Comparison of ENCODE assay signal across 9 mouse cellular contexts in the genomic region with DNA sequence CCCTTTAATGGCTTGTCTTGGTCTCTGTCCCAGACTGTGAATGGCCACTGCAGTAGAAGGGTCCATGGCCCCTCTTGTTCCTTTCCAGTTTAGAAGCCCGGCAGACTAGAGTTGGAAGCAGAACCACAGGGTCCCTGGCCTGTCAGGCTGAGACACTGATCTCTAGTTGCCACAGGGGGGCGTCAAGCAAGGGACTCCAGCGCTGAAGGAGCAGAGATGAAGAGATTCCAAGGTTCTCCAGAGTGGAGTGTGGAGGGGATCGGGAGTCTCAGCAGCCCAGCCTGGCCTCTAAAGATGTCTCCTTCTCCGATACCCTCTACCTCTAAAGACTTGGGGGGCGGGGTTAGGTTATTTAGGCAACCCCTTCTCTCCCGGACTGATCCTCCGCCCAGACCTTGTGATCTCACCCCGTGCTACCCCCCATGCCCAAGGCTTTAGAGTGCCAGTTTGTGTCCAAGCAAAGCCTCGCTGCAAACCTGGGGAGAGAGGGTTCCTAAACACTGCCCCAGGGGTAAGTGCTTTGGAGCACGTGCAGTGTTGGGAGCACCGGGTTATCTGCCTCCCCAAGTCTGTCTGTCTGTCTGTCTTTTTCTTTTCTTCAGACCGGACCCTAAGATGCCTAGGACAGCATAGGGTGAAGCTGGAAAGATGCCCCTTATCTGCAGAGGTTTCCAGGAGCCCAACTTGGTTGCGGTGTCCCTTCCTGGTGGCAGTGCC. TPM values are rescaled to one million over a fixed set of nuclear protein-coding genes. Genes with fewer than 3 reads are reported as not detected.
A peak's percentile ranks its signal among the peaks of the same experiment; 100 is the strongest.
DNase-seq lines count a peak whose midpoint lies in the region; ATAC-seq lines count a peak whose summit lies in the region.
"Had no signal": no experiment of that assay in that cellular context is flagged by ENCODE, and none has a peak within 500 bp of the region (broad histone marks: within the 10 kb centered on the region; RNA-seq: fewer than 3 reads in every experiment).

No protein-coding gene starts in this region.

- no peaks in the 10 kb centered on the region for H3K9me3 ChIP-seq in heart, embryonic 15.5 days (replicated peaks)
- H3K9me3 ChIP-seq in forebrain, embryonic 16.5 days (ENCODE audit: control insufficient read depth, low read length), result no peaks in the 10 kb centered on the region
- no peaks in the 10 kb centered on the region for H3K9me3 ChIP-seq in liver, embryonic 13.5 days (replicated peaks)

- intact Hi-C loops in heart, postnatal 36 days (cut with DNase I), result no loop called here
- intact Hi-C loops in gastrocnemius, postnatal 14 days (cut with DNase I; ENCODE audit: low total_unique reads), result no loop called here

- peaks cover 85% of the 10 kb centered on the region for H3K27me3 ChIP-seq in heart, embryonic 15.5 days
- H3K27me3 ChIP-seq in forebrain, embryonic 16.5 days (replicated peaks; ENCODE audit: control insufficient read depth, insufficient read depth, low read length), result peaks cover 8% of the 10 kb centered on the region; the same call in 1 of the 2 replicates
- peaks cover 78% of the 10 kb centered on the region for H3K27me3 ChIP-seq in liver, embryonic 13.5 days

- H3K9ac ChIP-seq in heart, embryonic 15.5 days, result no peak overlapping the region
- peak overlapping the region; percentile 78 for H3K9ac ChIP-seq in forebrain, embryonic 16.5 days (replicated peaks; ENCODE audit: low read depth, low read length)
- H3K9ac ChIP-seq in liver, embryonic 13.5 days, result no peak overlapping the region

- peak overlapping the region; percentile 60 for H3K4me3 ChIP-seq in heart, embryonic 15.5 days
- H3K4me3 ChIP-seq in forebrain, embryonic 16.5 days (replicated peaks; ENCODE audit: low read length), result peak overlapping the region; percentile 74
- H3K4me3 ChIP-seq in liver, embryonic 13.5 days (replicated peaks), result peak overlapping the region; percentile 37; the same call in 1 of the 2 replicates

- peak overlapping the region; percentile 92 for H3K4me2 ChIP-seq in heart, embryonic 15.5 days
- H3K4me2 ChIP-seq in forebrain, embryonic 16.5 days (ENCODE audit: low read length), result peak overlapping the region; percentile 90
- H3K4me2 ChIP-seq in liver, embryonic 13.5 days, result peak overlapping the region; percentile 63; the same call in 1 of the 2 replicates

- ATAC-seq in heart, embryonic 15.5 days (replicated peaks; ENCODE audit: insufficient number of reproducible peaks, insufficient read depth, low FRiP score, low read depth), result no peak
- ATAC-seq in forebrain, embryonic 16.5 days, result no peak
- ATAC-seq in liver, embryonic 13.5 days (ENCODE audit: low read depth), result no peak
- no peak for ATAC-seq in megakaryocyte, adult 5-6 weeks (ENCODE audit: poor library complexity, severe bottlenecking)
- ATAC-seq: Patski had no signal

- WGBS in heart, embryonic 15.5 days, result 3% methylated on average over 14 of the region's 14 CpGs
- 3% methylated on average over 14 of the region's 14 CpGs for WGBS in forebrain, embryonic 16.5 days
- 5% methylated on average over 14 of the region's 14 CpGs for WGBS in liver, embryonic 13.5 days (ENCODE audit: insufficient replicate concordance)

- H3K4me1 ChIP-seq in heart, embryonic 15.5 days (replicated peaks), result peaks cover 33% of the 10 kb centered on the region
- H3K4me1 ChIP-seq in forebrain, embryonic 16.5 days (replicated peaks; ENCODE audit: control insufficient read depth, insufficient read depth, low read length), result peaks cover 46% of the 10 kb centered on the region
- peaks cover 28% of the 10 kb centered on the region for H3K4me1 ChIP-seq in liver, embryonic 13.5 days (replicated peaks)

- H3K27ac ChIP-seq in heart, embryonic 15.5 days, result no peak overlapping the region
- H3K27ac ChIP-seq in forebrain, embryonic 16.5 days (ENCODE audit: low read length), result peak overlapping the region; percentile 68
- H3K27ac ChIP-seq in liver, embryonic 13.5 days, result no peak overlapping the region

- DNase-seq in heart, postnatal 36 days, result no peak
- DNase-seq in ZHBTc4 (ENCODE audit: low read depth, low spot score), result peak; percentile 76
- no peak for DNase-seq in liver, embryonic 13.5 days
- no peak for DNase-seq in thymus, postnatal 4 days
- DNase-seq in gastrocnemius, postnatal 14 days, result no peak

- H3K36me3 ChIP-seq in heart, embryonic 15.5 days, result no peaks in the 10 kb centered on the region
- no peaks in the 10 kb centered on the region for H3K36me3 ChIP-seq in forebrain, embryonic 16.5 days (ENCODE audit: control insufficient read depth, insufficient read depth)
- no peaks in the 10 kb centered on the region for H3K36me3 ChIP-seq in liver, embryonic 13.5 days

RNA-seq across cellular contexts. Expression of gene Kif26a, which starts 2.7 kb away (rescaled TPM):
- polyA plus RNA-seq in heart, embryonic 15.5 days (2015; fragmentation: Nextera tagmentation; extraction: Ambion mirVana), result 2.4 and 3.1 TPM in 2 replicates
- total RNA-seq in heart, postnatal 36 days (2021), result 10 to 100 TPM; 13.8 to 15.5 TPM
- polyA plus RNA-seq in forebrain, embryonic 16.5 days (2015; fragmentation: Nextera tagmentation; extraction: Ambion mirVana), result 17.3 and 21.2 TPM in 2 replicates
- 0.13 and 0.17 TPM in 2 replicates for polyA plus RNA-seq in liver, embryonic 13.5 days (2015; fragmentation: Nextera tagmentation; extraction: Ambion mirVana)
- total RNA-seq in gastrocnemius, postnatal 14 days (2021), result 1 to 10 TPM; 8.2 to 8.6 TPM
- total RNA-seq in megakaryocyte, adult 5-6 weeks (2015), result not detected in 2 replicates
- total RNA-seq in megakaryocyte, adult 5-6 weeks (2017), result not detected in 2 replicates

RNA-seq across cellular contexts. Expression of gene Aspg, which starts 36.8 kb away (rescaled TPM):
- 0.34 and 0.45 TPM in 2 replicates for polyA plus RNA-seq in heart, embryonic 15.5 days (2015; fragmentation: Nextera tagmentation; extraction: Ambion mirVana)
- total RNA-seq in heart, postnatal 36 days (2021), result under 1 TPM; 0.57 to 0.69 TPM
- 0.37 and 0.75 TPM in 2 replicates for polyA plus RNA-seq in forebrain, embryonic 16.5 days (2015; fragmentation: Nextera tagmentation; extraction: Ambion mirVana)
- polyA plus RNA-seq in liver, embryonic 13.5 days (2015; fragmentation: Nextera tagmentation; extraction: Ambion mirVana), result 0.06 and 0.10 TPM in 2 replicates
- not detected for total RNA-seq in gastrocnemius, postnatal 14 days (2021)
- not detected in 2 replicates for total RNA-seq in megakaryocyte, adult 5-6 weeks (2015)
- not detected in 2 replicates for total RNA-seq in megakaryocyte, adult 5-6 weeks (2017)

Comparison
In these comparisons a context has a peak if more than half of its experiments do, and no peak if none do; other contexts are left out.
1. RNA of gene Kif26a, which starts 2.7 kb away (total RNA-seq): 13.8 to 15.5 TPM in heart, postnatal 36 days and 8.2 to 8.6 TPM in gastrocnemius, postnatal 14 days; not detected in megakaryocyte, adult 5-6 weeks; every median in the first group is over 4 times any median in the second.
2. Peak in every context shown above with its lines, with median percentiles within 50 percentile points of each other: H3K4me2 ChIP-seq and H3K4me3 ChIP-seq.